Mouse (Mus musculus) C2C12 (cell line): ENCODE measurements around the gene Lmntd1. TPM values are rescaled to one million over a fixed set of nuclear protein-coding genes. Genes with fewer than 3 reads are reported as not detected.

Experiments used
- H3K27me3 ChIP-seq: one replicate; pipeline ENCODE4 v1.6.1; 2011; ENCODE audit not compliant: control insufficient read depth, insufficient read depth, insufficient read length
- H3K36me3 ChIP-seq: one replicate; pipeline ENCODE4 v1.6.1; 2011; ENCODE audit not compliant: control insufficient read depth, insufficient read depth
- H3K4me3 ChIP-seq: one replicate; pipeline ENCODE4 v1.5.1; 2011; ENCODE audit warnings: mild to moderate bottlenecking, control low read depth; ENCODE audit not compliant: poor library complexity, insufficient read depth, severe bottlenecking
- H3K79me2 ChIP-seq: one replicate; pipeline ENCODE4 v1.6.1; 2011; ENCODE audit not compliant: control insufficient read depth, insufficient read depth
- H3K79me3 ChIP-seq: one replicate; pipeline ENCODE4 v1.6.1; 2011; ENCODE audit warnings: low read depth, control low read depth
- H3ac ChIP-seq: one replicate; pipeline ENCODE3; 2011; ENCODE audit warnings: low read depth; ENCODE audit not compliant: control insufficient read depth, insufficient read length
- CEBPB ChIP-seq: IDR thresholded peaks from one replicate; pipeline ENCODE4 v1.6.1; 2011; ENCODE audit warnings: low read depth, mild to moderate bottlenecking, control low read depth, moderate library complexity
- CTCF ChIP-seq: IDR thresholded peaks from one replicate; pipeline ENCODE4 v1.5.1; 2011; ENCODE audit not compliant: control insufficient read depth, insufficient read depth, insufficient read length
- FOSL1 ChIP-seq: IDR thresholded peaks from one replicate; pipeline ENCODE4 v1.8.0; 2011; ENCODE audit warnings: mild to moderate bottlenecking, low read length; ENCODE audit not compliant: poor library complexity, insufficient read depth, severe bottlenecking
- MAX ChIP-seq: IDR thresholded peaks from one replicate; pipeline ENCODE4 v1.6.1; 2011; ENCODE audit warnings: mild to moderate bottlenecking, control low read depth
- MYOD1 ChIP-seq: IDR thresholded peaks from one replicate; pipeline ENCODE4 v1.6.1; 2011; ENCODE audit warnings: low read depth; ENCODE audit not compliant: control insufficient read depth, insufficient read length
- MYOG ChIP-seq: IDR thresholded peaks from one replicate; pipeline ENCODE4 v1.6.1; 2011; ENCODE audit not compliant: control insufficient read depth, insufficient read length; ENCODE audit errors: extremely low read depth
- USF1 ChIP-seq: IDR thresholded peaks from one replicate; pipeline ENCODE4 v1.6.1; 2011; ENCODE audit warnings: low read depth, mild to moderate bottlenecking, control low read depth, moderate library complexity
- polyA plus RNA-seq: library from polyadenylated mRNA; unstranded; fragments of >200 nt; fragmentation: generic; extraction: Trizol; gene quantifications from one replicate; pipeline ENCODE4 v1.2.1, GENCODE M21; 2012; ENCODE audit warnings: missing spikeins

Gene Lmntd1
- polyA plus RNA-seq, 1 experiment, result not detected

- TF ChIP-seq CTCF (peak; percentile 7), MYOG (no peak)
- Histone ChIP-seq H3K4me3 (no peak overlapping the region), H3K27me3 (no peaks in the 10 kb centered on the region), H3K79me3 (no peaks in the 10 kb centered on the region), H3K36me3 (no peaks in the 10 kb centered on the region), H3K79me2 (no peaks in the 10 kb centered on the region), H3ac (no peak overlapping the region)
Observed at GRCm38 (mm10) chr6:145359470-145360430, 254.4 kb downstream of the Lmntd1 start.

- H3K79me3 ChIP-seq, result no peaks in the 10 kb centered on the region
- no peak overlapping the region for H3K4me3 ChIP-seq
- no peak overlapping the region for H3ac ChIP-seq
- no peaks in the 10 kb centered on the region for H3K27me3 ChIP-seq
- TF ChIP-seq MYOD1 (no peak), FOSL1 (no peak), CTCF (no peak), CEBPB (no peak), MAX (no peak), MYOG (no peak), USF1 (no peak)
- H3K79me2 ChIP-seq, result no peaks in the 10 kb centered on the region
- no peaks in the 10 kb centered on the region for H3K36me3 ChIP-seq
Observed at GRCm38 (mm10) chr6:145358001-145358400, 256.1 kb downstream of the Lmntd1 start.

GRCm38 (mm10) chr6:145353806-145354205 lies 260.3 kb downstream of the Lmntd1 start:
- H3K79me2 ChIP-seq, result no peaks in the 10 kb centered on the region

GRCm38 (mm10) chr6:145352705-145353104 lies 261.4 kb downstream of the Lmntd1 start:
- H3K27me3 ChIP-seq, result no peaks in the 10 kb centered on the region
- no peaks in the 10 kb centered on the region for H3K79me3 ChIP-seq
- no peaks in the 10 kb centered on the region for H3K79me2 ChIP-seq
- no peak overlapping the region for H3K4me3 ChIP-seq
- H3K36me3 ChIP-seq, result no peaks in the 10 kb centered on the region
- no peak for TF ChIP-seq CTCF
- no peak for TF ChIP-seq MYOG
- no peak for TF ChIP-seq MAX
- TF ChIP-seq USF1, result no peak
- TF ChIP-seq CEBPB, result no peak
- TF ChIP-seq FOSL1, result no peak
- H3ac ChIP-seq, result no peak overlapping the region

More at GRCm38 (mm10) chr6:145353806-145354205, 260.3 kb downstream of the Lmntd1 start:
- no peak overlapping the region for H3K4me3 ChIP-seq
- H3K79me3 ChIP-seq, result no peaks in the 10 kb centered on the region
- H3K36me3 ChIP-seq, result no peaks in the 10 kb centered on the region
- no peak overlapping the region for H3ac ChIP-seq
- TF ChIP-seq MYOD1 (no peak), USF1 (no peak), MAX (no peak), CEBPB (no peak), FOSL1 (no peak), CTCF (no peak)
- H3K27me3 ChIP-seq, result no peaks in the 10 kb centered on the region

- Histone ChIP-seq H3K4me3 (no peak overlapping the region), H3K36me3 (no peaks in the 10 kb centered on the region), H3K79me2 (no peaks in the 10 kb centered on the region), H3K27me3 (no peaks in the 10 kb centered on the region), H3K79me3 (no peaks in the 10 kb centered on the region), H3ac (no peak overlapping the region)
- TF ChIP-seq CTCF (no peak), CEBPB (no peak), MYOG (no peak), USF1 (no peak), MAX (no peak), MYOD1 (no peak), FOSL1 (no peak)
Observed at GRCm38 (mm10) chr6:145348196-145348915, 265.8 kb downstream of the Lmntd1 start.
